12 mouse cellular contexts compared by ENCODE assay signal in the genomic region with DNA sequence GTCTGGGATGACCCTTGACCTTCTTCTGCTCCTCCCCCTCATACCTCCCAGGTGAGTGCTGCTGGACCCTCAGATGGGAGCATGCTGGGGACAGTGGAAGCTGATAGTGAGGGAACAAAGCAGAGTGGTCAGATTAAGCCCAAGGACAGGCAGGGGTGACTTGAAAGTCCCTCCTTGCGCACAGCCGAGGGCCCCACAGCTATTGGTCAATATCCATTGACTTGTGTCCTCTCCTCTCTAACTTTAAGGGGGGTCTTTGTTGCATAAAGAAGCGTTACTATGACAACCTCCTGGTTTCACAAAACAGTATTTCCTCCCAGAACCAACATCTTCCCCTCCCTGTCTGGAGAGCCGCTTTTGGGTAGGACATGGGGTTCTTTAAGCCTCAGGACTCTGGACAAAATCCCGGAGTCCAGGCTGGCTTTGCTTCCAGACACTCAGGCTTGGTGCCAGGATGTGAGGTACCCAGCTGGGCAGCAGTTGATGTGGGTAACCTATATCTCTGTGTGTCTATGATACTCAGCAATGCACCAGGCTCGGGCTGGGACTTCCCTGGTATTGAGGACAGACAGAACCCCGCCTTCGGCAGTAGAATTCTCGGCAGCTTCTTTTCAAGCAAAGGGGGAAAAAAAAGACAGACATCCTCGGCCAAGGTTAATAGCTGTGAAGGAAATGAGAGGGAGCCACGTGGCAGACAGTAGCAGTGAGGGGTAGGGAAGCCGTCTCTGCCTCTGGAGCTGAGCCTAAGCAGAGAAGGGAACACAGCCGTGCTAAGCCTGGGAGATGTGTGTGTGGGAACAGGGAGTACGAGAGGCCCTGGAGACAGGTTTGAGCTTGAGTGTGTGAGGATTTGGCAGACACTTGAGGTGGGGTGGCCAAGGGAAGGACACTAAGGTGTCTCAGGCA.
DNase-seq lines count a peak whose midpoint lies in the region; ATAC-seq and TF ChIP-seq lines count a peak whose summit lies in the region.
"Had no signal": no experiment of that assay in that cellular context is flagged by ENCODE, and none has a peak within 500 bp of the region (broad histone marks: within the 10 kb centered on the region; RNA-seq: fewer than 3 reads in every experiment).

No protein-coding gene starts in this region.

- H3K36me3 ChIP-seq in neural tube, embryonic 13.5 days, result no peaks in the 10 kb centered on the region
- no peaks in the 10 kb centered on the region for H3K36me3 ChIP-seq in midbrain, embryonic 15.5 days (replicated peaks)
- H3K36me3 ChIP-seq in heart, adult 2 months (ENCODE audit: control insufficient read depth, insufficient read depth, low read length), result no peaks in the 10 kb centered on the region
- H3K36me3 ChIP-seq: embryonic facial prominence, embryonic 12.5 days; heart, embryonic 12.5 days; liver, embryonic 12.5 days had no signal

- no peak for TF ChIP-seq EP300 in heart, adult 2 months (IDR thresholded peaks at IDR 0.05; ENCODE audit: insufficient read depth, low read depth, low read length)

- intact Hi-C loops in heart, postnatal 25 days (cut with DNase I), result no loop called here
- intact Hi-C loops in left cerebral cortex, postnatal 10 days (cut with DNase I), result no loop called here
- intact Hi-C loops in heart, adult 2 months (cut with DNase I), result no loop called here

- H3K9me3 ChIP-seq in neural tube, embryonic 13.5 days, result no peaks in the 10 kb centered on the region
- H3K9me3 ChIP-seq in midbrain, embryonic 15.5 days, result no peaks in the 10 kb centered on the region
- H3K9me3 ChIP-seq: embryonic facial prominence, embryonic 12.5 days; heart, embryonic 12.5 days; liver, embryonic 12.5 days had no signal

- no peak for TF ChIP-seq CTCF in cerebellum, adult 2 months (IDR thresholded peaks at IDR 0.05; ENCODE audit: borderline replicate concordance, insufficient read depth, low read depth, low read length)
- no peak for TF ChIP-seq CTCF in heart, adult 2 months (IDR thresholded peaks at IDR 0.05)

- no peak overlapping the region for H3K4me3 ChIP-seq in neural tube, embryonic 13.5 days
- no peak overlapping the region for H3K4me3 ChIP-seq in cerebellum, adult 2 months (replicated peaks; ENCODE audit: insufficient read depth, low read depth, low read length)
- H3K4me3 ChIP-seq in midbrain, embryonic 15.5 days, result no peak overlapping the region
- H3K4me3 ChIP-seq in heart, adult 2 months, result no peak overlapping the region
- H3K4me3 ChIP-seq: embryonic facial prominence, embryonic 12.5 days; heart, embryonic 12.5 days; liver, embryonic 12.5 days had no signal

- H3K27ac ChIP-seq in neural tube, embryonic 13.5 days (replicated peaks), result peak overlapping the region; percentile 10; the same call in 1 of the 2 replicates
- no peak overlapping the region for H3K27ac ChIP-seq in cerebellum, adult 2 months (ENCODE audit: insufficient read depth, low read length)
- H3K27ac ChIP-seq in midbrain, embryonic 15.5 days, result peak overlapping the region; percentile 31; the same call in 1 of the 2 replicates
- no peak overlapping the region for H3K27ac ChIP-seq in heart, adult 2 months
- H3K27ac ChIP-seq: embryonic facial prominence, embryonic 12.5 days; liver, embryonic 12.5 days had no signal

- H3K9ac ChIP-seq in neural tube, embryonic 13.5 days, result no peak overlapping the region
- no peak overlapping the region for H3K9ac ChIP-seq in midbrain, embryonic 15.5 days
- no peak overlapping the region for H3K9ac ChIP-seq in heart, adult 2 months (ENCODE audit: low read depth, low read length)
- H3K9ac ChIP-seq: embryonic facial prominence, embryonic 12.5 days; heart, embryonic 12.5 days; liver, embryonic 12.5 days had no signal

- peaks cover 3% of the 10 kb centered on the region; the same call in 1 of the 2 replicates for H3K27me3 ChIP-seq in neural tube, embryonic 13.5 days
- no peaks in the 10 kb centered on the region for H3K27me3 ChIP-seq in cerebellum, adult 2 months (ENCODE audit: control insufficient read depth, insufficient read depth, low read length)
- H3K27me3 ChIP-seq in midbrain, embryonic 15.5 days (replicated peaks), result no peaks in the 10 kb centered on the region
- no peaks in the 10 kb centered on the region for H3K27me3 ChIP-seq in heart, adult 2 months (ENCODE audit: control insufficient read depth, insufficient read depth, low read length)

- 35% methylated on average over 14 of the region's 14 CpGs for WGBS in neural tube, embryonic 13.5 days
- 21% methylated on average over 14 of the region's 14 CpGs for WGBS in cerebellum, adult 2 months
- 28% methylated on average over 14 of the region's 14 CpGs for WGBS in midbrain, embryonic 15.5 days
- WGBS in heart, adult 2 months, result 41% methylated on average over 14 of the region's 14 CpGs

- no peak for TF ChIP-seq POLR2A in cerebellum, adult 2 months (IDR thresholded peaks at IDR 0.05; ENCODE audit: borderline replicate concordance, insufficient read depth, low read length)
- no peak for TF ChIP-seq POLR2A in heart, adult 2 months (IDR thresholded peaks at IDR 0.05; ENCODE audit: insufficient read depth, low read depth, low read length)

- H3K4me1 ChIP-seq in neural tube, embryonic 13.5 days (replicated peaks), result peaks cover 15% of the 10 kb centered on the region
- H3K4me1 ChIP-seq in cerebellum, adult 2 months (ENCODE audit: control insufficient read depth, insufficient read depth, low read length), result peaks cover 16% of the 10 kb centered on the region
- peaks cover 12% of the 10 kb centered on the region for H3K4me1 ChIP-seq in midbrain, embryonic 15.5 days
- no peaks in the 10 kb centered on the region for H3K4me1 ChIP-seq in heart, adult 2 months (ENCODE audit: control insufficient read depth, insufficient read depth, low read length)
- H3K4me1 ChIP-seq: embryonic facial prominence, embryonic 12.5 days; heart, embryonic 12.5 days; liver, embryonic 12.5 days had no signal

- ATAC-seq in neural tube, embryonic 13.5 days (ENCODE audit: low read depth), result peak; percentile 44; the same call in 1 of the 2 replicates
- ATAC-seq in midbrain, embryonic 15.5 days (replicated peaks), result peak; percentile 59
- ATAC-seq: liver, embryonic 12.5 days had no signal

- no peaks in the 10 kb centered on the region for H3K79me2 ChIP-seq in heart, adult 2 months (replicated peaks; ENCODE audit: control insufficient read depth, insufficient read depth, low read length)

- H3K4me2 ChIP-seq in neural tube, embryonic 13.5 days, result no peak overlapping the region
- no peak overlapping the region for H3K4me2 ChIP-seq in midbrain, embryonic 15.5 days
- H3K4me2 ChIP-seq: embryonic facial prominence, embryonic 12.5 days; heart, embryonic 12.5 days; liver, embryonic 12.5 days had no signal

- peak; percentile 93 for DNase-seq in heart, adult 11 months
- DNase-seq in heart, postnatal 25 days (ENCODE audit: low spot score), result no peak
- DNase-seq in neural tube, embryonic 10.5 days (ENCODE audit: extremely low spot score, low spot score), result no peak
- peak; percentile 50 to 56 for DNase-seq in cerebellum, adult 2 months
- no peak for DNase-seq in left cerebral cortex, postnatal 10 days (ENCODE audit: extremely low spot score in 1 of 2, low spot score in 2 of 2)
- no peak for DNase-seq in heart, adult 2 months
- DNase-seq: kidney, postnatal 36 days had no signal

Comparison
In these comparisons a context has a peak if more than half of its experiments do, and no peak if none do; other contexts are left out.
1. DNase-seq: peak in heart, adult 11 months (single experiment) and cerebellum, adult 2 months (2 of 2); none in heart, postnatal 25 days (single experiment), neural tube, embryonic 10.5 days (single experiment), left cerebral cortex, postnatal 10 days (0 of 2) and heart, adult 2 months (0 of 2).
2. H3K27ac ChIP-seq: peak in neural tube, embryonic 13.5 days (single experiment) and midbrain, embryonic 15.5 days (single experiment); none in cerebellum, adult 2 months (single experiment) and heart, adult 2 months (single experiment).